Mouse (Mus musculus) embryonic facial prominence, embryonic 12.5 days (tissue): ENCODE data around the gene Pde4dip. TPM values are rescaled to one million over a fixed set of nuclear protein-coding genes. Genes with fewer than 3 reads are reported as not detected.

Experiments used
- ATAC-seq: fragments of 200-750 bp; cut with Nextera tagmentation; 2 replicates; pipeline ENCODE4 v1.8.0; 2017; ENCODE audit not compliant: insufficient number of reproducible peaks, insufficient read depth, low FRiP score, low TSS enrichment
- H3K27ac ChIP-seq: fragments of 300-500 bp; sonication (generic); 2 replicates; pipeline ENCODE4 v1.5.1; 2016; ENCODE audit warnings: mild to moderate bottlenecking
- H3K27me3 ChIP-seq: fragments of 300-500 bp; sonication (generic); 2 replicates; pipeline ENCODE4 v1.6.1; 2016; ENCODE audit warnings: mild to moderate bottlenecking, moderate library complexity
- H3K36me3 ChIP-seq: fragments of 300-500 bp; sonication (generic); 2 replicates; pipeline ENCODE4 v1.6.1; 2016; ENCODE audit warnings: mild to moderate bottlenecking
- H3K4me1 ChIP-seq: fragments of 300-500 bp; sonication (generic); 2 replicates; pipeline ENCODE4 v1.6.1; 2016
- H3K4me2 ChIP-seq: fragments of 300-500 bp; sonication (generic); replicated peaks from 2 replicates; pipeline ENCODE4 v1.6.1; 2016; ENCODE audit warnings: mild to moderate bottlenecking, moderate library complexity
- H3K4me3 ChIP-seq: fragments of 300-500 bp; sonication (generic); 2 replicates; pipeline ENCODE4 v1.5.1; 2016; ENCODE audit warnings: mild to moderate bottlenecking
- H3K9ac ChIP-seq: fragments of 300-500 bp; sonication (generic); 2 replicates; pipeline ENCODE4 v1.6.1; 2016; ENCODE audit warnings: mild to moderate bottlenecking, moderate library complexity
- H3K9me3 ChIP-seq: fragments of 300-500 bp; sonication (generic); 2 replicates; pipeline ENCODE4 v1.6.1; 2016; ENCODE audit warnings: mild to moderate bottlenecking, moderate library complexity
- WGBS: fragments of 180-500 bp; shearing (Covaris S2); methylation state at CpG from one replicate; pipeline ENCODE4 v1.1.7; 2016; 5-methylcytosine and 5-hydroxymethylcytosine counted together
- polyA plus RNA-seq: library from polyadenylated mRNA; unstranded; fragments of >200 nt; fragmentation: Nextera tagmentation; extraction: Ambion mirVana; gene quantifications from 2 replicates; pipeline ENCODE4 v1.2.1, GENCODE M21; 2016

Pde4dip gene
- polyA plus RNA-seq, 1 experiment from 2014 or later, result 32.4 TPM

- ATAC-seq, result no peak
- no peaks in the 10 kb centered on the region for H3K36me3 ChIP-seq
- no peaks in the 10 kb centered on the region for H3K4me1 ChIP-seq
- H3K27me3 ChIP-seq, result no peaks in the 10 kb centered on the region
- WGBS, result 57% methylated on average over 9 of the region's 9 CpGs
- H3K27ac ChIP-seq, result no peak overlapping the region
- H3K9ac ChIP-seq, result no peak overlapping the region
- no peaks in the 10 kb centered on the region for H3K9me3 ChIP-seq
- no peak overlapping the region for H3K4me2 ChIP-seq
- H3K4me3 ChIP-seq, result no peak overlapping the region
These were observed 191.2 kb downstream of the Pde4dip start for GRCm38 (mm10) chr3:97697291-97697690.

- Histone ChIP-seq H3K36me3 (no peaks in the 10 kb centered on the region), H3K27me3 (no peaks in the 10 kb centered on the region), H3K4me1 (no peaks in the 10 kb centered on the region), H3K4me3 (no peak overlapping the region), H3K9ac (no peak overlapping the region), H3K9me3 (no peaks in the 10 kb centered on the region), H3K27ac (no peak overlapping the region), H3K4me2 (no peak overlapping the region)
- ATAC-seq, result no peak
- WGBS, result 84% methylated on average over 9 of the region's 9 CpGs
These were observed 191.6 kb downstream of the Pde4dip start for GRCm38 (mm10) chr3:97696866-97697265.

GRCm38 (mm10) chr3:97693806-97694205 lies 194.7 kb downstream of the Pde4dip start:
- Histone ChIP-seq H3K27ac (no peak overlapping the region), H3K36me3 (no peaks in the 10 kb centered on the region), H3K4me1 (peaks cover 9% of the 10 kb centered on the region), H3K4me2 (no peak overlapping the region), H3K4me3 (no peak overlapping the region), H3K27me3 (no peaks in the 10 kb centered on the region), H3K9ac (no peak overlapping the region), H3K9me3 (no peaks in the 10 kb centered on the region)
- 80% methylated on average over 6 of the region's 6 CpGs for WGBS
- ATAC-seq, result no peak

- no peaks in the 10 kb centered on the region for H3K9me3 ChIP-seq
- H3K4me3 ChIP-seq, result no peak overlapping the region
- peaks cover 9% of the 10 kb centered on the region for H3K4me1 ChIP-seq
- H3K36me3 ChIP-seq, result no peaks in the 10 kb centered on the region
- no peak overlapping the region for H3K9ac ChIP-seq
- no peak overlapping the region for H3K27ac ChIP-seq
- 66% methylated on average over 12 of the region's 12 CpGs for WGBS
- H3K27me3 ChIP-seq, result no peaks in the 10 kb centered on the region
- no peak overlapping the region for H3K4me2 ChIP-seq
- ATAC-seq, result no peak
These were observed 197.0 kb downstream of the Pde4dip start for GRCm38 (mm10) chr3:97691443-97692017.

- Histone ChIP-seq H3K9me3 (no peaks in the 10 kb centered on the region), H3K9ac (no peak overlapping the region), H3K27me3 (no peaks in the 10 kb centered on the region), H3K27ac (no peak overlapping the region), H3K4me1 (peaks cover 9% of the 10 kb centered on the region), H3K4me2 (no peak overlapping the region), H3K36me3 (no peaks in the 10 kb centered on the region), H3K4me3 (no peak overlapping the region)
- 0 out of 2 replicates have a peak, but pooled peaks have one; percentile 15 for ATAC-seq
- WGBS, result 50% methylated on average over 7 of the region's 7 CpGs
These were observed 197.9 kb downstream of the Pde4dip start for GRCm38 (mm10) chr3:97690590-97690989.

- Histone ChIP-seq H3K9ac (no peak overlapping the region), H3K36me3 (no peaks in the 10 kb centered on the region), H3K9me3 (no peaks in the 10 kb centered on the region), H3K4me3 (no peak overlapping the region), H3K27me3 (no peaks in the 10 kb centered on the region), H3K4me2 (no peak overlapping the region), H3K4me1 (peaks cover 9% of the 10 kb centered on the region), H3K27ac (no peak overlapping the region)
- no peak for ATAC-seq
- 68% methylated on average over 2 of the region's 2 CpGs for WGBS
These were observed 199.2 kb downstream of the Pde4dip start for GRCm38 (mm10) chr3:97689289-97689688.

GRCm38 (mm10) chr3:97686372-97687117 lies 202.0 kb downstream of the Pde4dip start:
- WGBS, result 84% methylated on average over 4 of the region's 4 CpGs
- ATAC-seq, result no peak
- Histone ChIP-seq H3K27me3 (no peaks in the 10 kb centered on the region), H3K9ac (no peak overlapping the region), H3K4me3 (no peak overlapping the region), H3K4me2 (no peak overlapping the region), H3K4me1 (peaks cover 17% of the 10 kb centered on the region), H3K27ac (no peak overlapping the region), H3K36me3 (no peaks in the 10 kb centered on the region), H3K9me3 (no peaks in the 10 kb centered on the region)

GRCm38 (mm10) chr3:97683560-97684195 lies 204.8 kb downstream of the Pde4dip start:
- Histone ChIP-seq H3K27me3 (no peaks in the 10 kb centered on the region), H3K27ac (no peak overlapping the region), H3K4me3 (no peak overlapping the region), H3K9ac (no peak overlapping the region), H3K9me3 (no peaks in the 10 kb centered on the region), H3K36me3 (no peaks in the 10 kb centered on the region), H3K4me2 (peak overlapping the region; percentile 21), H3K4me1 (peaks cover 11% of the 10 kb centered on the region; the same call in 1 of the 2 replicates)
- peak; percentile 66; the same call in 1 of the 2 replicates for ATAC-seq
- WGBS, result 4% methylated on average over 16 of the region's 16 CpGs

DNA sequence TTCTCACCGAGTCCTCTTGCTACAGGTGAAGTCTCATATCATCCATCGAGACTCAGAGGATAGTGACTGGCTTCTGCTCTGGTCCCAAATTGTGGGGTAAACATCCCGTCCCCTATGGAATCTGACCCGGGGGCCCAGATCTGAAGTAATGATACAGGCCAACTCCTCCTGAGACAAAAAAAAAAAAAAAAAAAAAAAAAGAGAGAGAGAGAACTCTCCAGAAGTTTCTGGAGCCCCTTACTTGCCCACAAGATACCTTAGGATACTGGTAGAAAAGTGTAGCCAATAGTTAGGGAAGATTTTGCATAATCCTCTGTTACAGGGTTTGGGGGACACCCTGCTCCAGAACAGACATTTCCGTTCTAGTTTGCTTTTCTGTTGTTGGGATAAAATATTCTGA lies 205.9 kb downstream of the Pde4dip start:
- no peak for ATAC-seq
- peaks cover 11% of the 10 kb centered on the region; the same call in 1 of the 2 replicates for H3K4me1 ChIP-seq
- H3K9ac ChIP-seq, result 0 out of 2 replicates have a peak overlapping the region, but pooled peaks have one; percentile 15
- no peaks in the 10 kb centered on the region for H3K27me3 ChIP-seq
- H3K9me3 ChIP-seq, result no peaks in the 10 kb centered on the region
- H3K4me2 ChIP-seq, result peak overlapping the region; percentile 75
- no peaks in the 10 kb centered on the region for H3K36me3 ChIP-seq
- no peak overlapping the region for H3K4me3 ChIP-seq
- H3K27ac ChIP-seq, result no peak overlapping the region
- 20% methylated on average over 5 of the region's 5 CpGs for WGBS

GRCm38 (mm10) chr3:97682159-97682502 lies 206.4 kb downstream of the Pde4dip start:
- H3K9me3 ChIP-seq, result no peaks in the 10 kb centered on the region
- H3K36me3 ChIP-seq, result no peaks in the 10 kb centered on the region
- no peaks in the 10 kb centered on the region for H3K27me3 ChIP-seq
- peak overlapping the region; percentile 75 for H3K4me2 ChIP-seq
- no peak overlapping the region for H3K27ac ChIP-seq
- no peak for ATAC-seq
- H3K4me1 ChIP-seq, result peaks cover 11% of the 10 kb centered on the region; the same call in 1 of the 2 replicates
- H3K4me3 ChIP-seq, result peak overlapping the region; percentile 41
- H3K9ac ChIP-seq, result 0 out of 2 replicates have a peak overlapping the region, but pooled peaks have one; percentile 15
- WGBS, result 2% methylated on average over 11 of the region's 11 CpGs

DNA sequence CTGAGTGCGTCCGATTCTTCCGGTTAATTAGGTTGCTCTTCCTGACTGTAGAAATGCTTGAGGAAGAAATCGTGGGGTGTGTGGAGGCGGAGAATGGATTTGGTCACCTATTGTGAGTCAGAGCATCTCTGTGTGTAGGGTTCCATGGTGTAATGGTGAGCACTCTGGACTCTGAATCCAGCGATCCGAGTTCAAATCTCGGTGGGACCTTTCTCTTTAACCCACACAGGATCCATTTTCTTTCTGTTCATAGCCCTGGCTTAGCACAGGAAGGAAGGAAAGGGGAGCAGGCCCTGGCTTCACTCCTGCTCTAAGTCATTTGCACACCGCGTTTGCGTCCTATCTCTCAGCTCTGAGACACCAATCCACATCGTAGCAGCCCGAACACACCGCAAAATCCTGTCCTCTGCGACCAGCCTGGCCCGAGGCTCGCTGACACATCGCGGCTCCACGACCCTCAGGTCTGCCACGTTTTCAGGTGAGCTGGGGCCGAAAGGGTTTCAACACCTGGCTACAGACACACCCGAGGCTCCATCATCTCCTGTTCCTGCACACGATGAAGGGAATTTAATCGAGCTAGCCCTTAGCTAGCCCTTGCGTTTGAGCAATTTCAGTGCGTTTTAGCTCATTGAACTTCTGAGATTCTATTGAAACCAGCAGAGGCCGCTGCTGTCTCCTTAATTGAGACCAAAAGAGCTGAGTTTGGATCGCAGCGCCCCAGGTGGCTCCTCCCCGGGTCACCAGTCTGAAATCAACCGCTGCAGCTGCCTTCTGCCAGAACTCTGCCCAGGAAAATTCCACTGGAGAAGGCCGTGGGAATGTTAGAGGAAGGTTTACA lies 207.0 kb downstream of the Pde4dip start:
- Histone ChIP-seq H3K9ac (peak overlapping the region; percentile 36), H3K9me3 (no peaks in the 10 kb centered on the region), H3K4me1 (peaks cover 11% of the 10 kb centered on the region; the same call in 1 of the 2 replicates), H3K4me2 (peak overlapping the region; percentile 75), H3K36me3 (no peaks in the 10 kb centered on the region), H3K27ac (no peak overlapping the region), H3K27me3 (no peaks in the 10 kb centered on the region), H3K4me3 (peak overlapping the region; percentile 41)
- under 1% methylated on average over 33 of the region's 33 CpGs for WGBS
- ATAC-seq, result no peak
